Mouse (Mus musculus) limb, embryonic 13.5 days (tissue): ENCODE measurements around the gene Gucd1. TPM values are rescaled to one million over a fixed set of nuclear protein-coding genes. Genes with fewer than 3 reads are reported as not detected.

ENCODE experiments used
- ATAC-seq: fragments of 200-750 bp; cut with Nextera tagmentation; 2 replicates; pipeline ENCODE4 v1.8.0; 2017; ENCODE audit warnings: low read depth, moderate number of reproducible peaks, moderate TSS enrichment; ENCODE audit not compliant: low FRiP score
- H3K27ac ChIP-seq: fragments of 300-500 bp; sonication (generic); 2 replicates; pipeline ENCODE4 v1.5.1; 2015; ENCODE audit warnings: inconsistent platforms, mild to moderate bottlenecking, moderate library complexity
- H3K27me3 ChIP-seq: fragments of 300-500 bp; sonication (generic); 2 replicates; pipeline ENCODE4 v1.6.1; 2015; ENCODE audit warnings: mild to moderate bottlenecking, inconsistent platforms
- H3K36me3 ChIP-seq: fragments of 300-500 bp; sonication (generic); 2 replicates; pipeline ENCODE4 v1.6.1; 2015; ENCODE audit warnings: inconsistent platforms, mild to moderate bottlenecking, moderate library complexity
- H3K4me1 ChIP-seq: fragments of 300-500 bp; sonication (generic); 2 replicates; pipeline ENCODE4 v1.6.1; 2015; ENCODE audit warnings: inconsistent platforms
- H3K4me2 ChIP-seq: fragments of 300-500 bp; sonication (generic); replicated peaks from 2 replicates; pipeline ENCODE4 v1.6.1; 2015; ENCODE audit warnings: inconsistent platforms, mild to moderate bottlenecking, moderate library complexity
- H3K4me3 ChIP-seq: fragments of 300-500 bp; sonication (generic); 2 replicates; pipeline ENCODE4 v1.5.1; 2015; ENCODE audit warnings: moderate library complexity, mild to moderate bottlenecking, inconsistent platforms
- H3K9ac ChIP-seq: fragments of 300-500 bp; sonication (generic); 2 replicates; pipeline ENCODE4 v1.6.1; 2015; ENCODE audit warnings: mild to moderate bottlenecking, inconsistent platforms
- H3K9me3 ChIP-seq: fragments of 300-500 bp; sonication (generic); 2 replicates; pipeline ENCODE4 v1.6.1; 2016; ENCODE audit warnings: inconsistent platforms
- WGBS: fragments of 180-500 bp; shearing (Covaris S2); methylation state at CpG from one replicate; pipeline ENCODE4 v1.1.7; 2015; 5-methylcytosine and 5-hydroxymethylcytosine counted together
- polyA plus RNA-seq: library from polyadenylated mRNA; unstranded; fragments of >200 nt; fragmentation: Nextera tagmentation; extraction: Ambion mirVana; gene quantifications from 2 replicates; pipeline ENCODE4 v1.2.1, GENCODE M21; 2015

Gucd1 gene
- polyA plus RNA-seq, 1 experiment from 2014 or later, result 29.2 TPM

- Histone ChIP-seq H3K4me3 (no peak overlapping the region), H3K9me3 (no peaks in the 10 kb centered on the region), H3K27me3 (no peaks in the 10 kb centered on the region), H3K4me2 (no peak overlapping the region), H3K4me1 (no peaks in the 10 kb centered on the region), H3K27ac (no peak overlapping the region), H3K9ac (no peak overlapping the region), H3K36me3 (no peaks in the 10 kb centered on the region)
- no peak for ATAC-seq
- WGBS, result 76% methylated on average over 13 of the region's 13 CpGs
Measured at GRCm38 (mm10) chr10:75438132-75438810, 79.5 kb downstream of the Gucd1 start.

- Histone ChIP-seq H3K4me1 (no peaks in the 10 kb centered on the region), H3K4me3 (no peak overlapping the region), H3K4me2 (no peak overlapping the region), H3K9ac (no peak overlapping the region), H3K36me3 (no peaks in the 10 kb centered on the region), H3K27me3 (no peaks in the 10 kb centered on the region), H3K27ac (no peak overlapping the region), H3K9me3 (no peaks in the 10 kb centered on the region)
- WGBS, result 95% methylated on average over 1 of the region's 1 CpGs
- no peak for ATAC-seq
Measured at GRCm38 (mm10) chr10:75437284-75437683, 80.5 kb downstream of the Gucd1 start.

- ATAC-seq, result peak; percentile 42; the same call in 1 of the 2 replicates
Measured at GRCm38 (mm10) chr10:75436604-75437217, 81.1 kb downstream of the Gucd1 start.

GRCm38 (mm10) chr10:75430633-75431032, 87.1 kb downstream of the Gucd1 start:
- Histone ChIP-seq H3K27me3 (no peaks in the 10 kb centered on the region), H3K4me2 (no peak overlapping the region), H3K27ac (no peak overlapping the region), H3K4me1 (no peaks in the 10 kb centered on the region), H3K36me3 (no peaks in the 10 kb centered on the region), H3K4me3 (no peak overlapping the region), H3K9ac (no peak overlapping the region), H3K9me3 (peaks cover 3% of the 10 kb centered on the region; the same call in 1 of the 2 replicates)
- 94% methylated on average over 6 of the region's 6 CpGs for WGBS
- ATAC-seq, result no peak

More at GRCm38 (mm10) chr10:75436604-75437217, 81.1 kb downstream of the Gucd1 start:
- Histone ChIP-seq H3K4me3 (no peak overlapping the region), H3K4me1 (no peaks in the 10 kb centered on the region), H3K9me3 (no peaks in the 10 kb centered on the region), H3K27ac (no peak overlapping the region), H3K9ac (no peak overlapping the region), H3K27me3 (no peaks in the 10 kb centered on the region), H3K4me2 (no peak overlapping the region), H3K36me3 (no peaks in the 10 kb centered on the region)
- WGBS, result 13% methylated on average over 3 of the region's 3 CpGs

GRCm38 (mm10) chr10:75430147-75430537, 87.6 kb downstream of the Gucd1 start:
- no peaks in the 10 kb centered on the region for H3K36me3 ChIP-seq
- no peak overlapping the region for H3K4me3 ChIP-seq
- no peak overlapping the region for H3K9ac ChIP-seq
- WGBS, result 91% methylated on average over 5 of the region's 5 CpGs
- no peak overlapping the region for H3K4me2 ChIP-seq
- no peaks in the 10 kb centered on the region for H3K4me1 ChIP-seq
- H3K9me3 ChIP-seq, result peaks cover 3% of the 10 kb centered on the region; the same call in 1 of the 2 replicates
- H3K27ac ChIP-seq, result no peak overlapping the region
- no peak for ATAC-seq
- no peaks in the 10 kb centered on the region for H3K27me3 ChIP-seq

GRCm38 (mm10) chr10:75429522-75430146, 88.1 kb downstream of the Gucd1 start:
- no peaks in the 10 kb centered on the region for H3K36me3 ChIP-seq
- no peaks in the 10 kb centered on the region for H3K27me3 ChIP-seq
- no peak overlapping the region for H3K4me2 ChIP-seq
- H3K4me1 ChIP-seq, result no peaks in the 10 kb centered on the region
- peaks cover 3% of the 10 kb centered on the region; the same call in 1 of the 2 replicates for H3K9me3 ChIP-seq
- H3K27ac ChIP-seq, result no peak overlapping the region
- H3K9ac ChIP-seq, result no peak overlapping the region
- no peak for ATAC-seq
- no peak overlapping the region for H3K4me3 ChIP-seq
- 86% methylated on average over 7 of the region's 7 CpGs for WGBS

- no peak for ATAC-seq
- WGBS, result 86% methylated on average over 6 of the region's 6 CpGs
- no peak overlapping the region for H3K4me2 ChIP-seq
- no peaks in the 10 kb centered on the region for H3K4me1 ChIP-seq
- H3K27ac ChIP-seq, result no peak overlapping the region
- peaks cover 3% of the 10 kb centered on the region; the same call in 1 of the 2 replicates for H3K9me3 ChIP-seq
- no peaks in the 10 kb centered on the region for H3K36me3 ChIP-seq
- no peak overlapping the region for H3K4me3 ChIP-seq
- H3K27me3 ChIP-seq, result no peaks in the 10 kb centered on the region
- no peak overlapping the region for H3K9ac ChIP-seq
Measured at GRCm38 (mm10) chr10:75429004-75429380, 88.8 kb downstream of the Gucd1 start.

- Histone ChIP-seq H3K27me3 (no peaks in the 10 kb centered on the region), H3K4me1 (no peaks in the 10 kb centered on the region), H3K9me3 (peaks cover 3% of the 10 kb centered on the region; the same call in 1 of the 2 replicates), H3K4me3 (no peak overlapping the region), H3K36me3 (no peaks in the 10 kb centered on the region), H3K4me2 (no peak overlapping the region), H3K9ac (no peak overlapping the region), H3K27ac (no peak overlapping the region)
- 88% methylated on average over 13 of the region's 13 CpGs for WGBS
- ATAC-seq, result no peak
Measured at GRCm38 (mm10) chr10:75428049-75429003, 89.4 kb downstream of the Gucd1 start.

- ATAC-seq, result no peak
- Histone ChIP-seq H3K27ac (no peak overlapping the region), H3K9ac (no peak overlapping the region), H3K9me3 (no peaks in the 10 kb centered on the region), H3K4me3 (no peak overlapping the region), H3K36me3 (no peaks in the 10 kb centered on the region), H3K4me1 (no peaks in the 10 kb centered on the region), H3K27me3 (no peaks in the 10 kb centered on the region), H3K4me2 (no peak overlapping the region)
- WGBS, result 90% methylated on average over 10 of the region's 10 CpGs
Measured at GRCm38 (mm10) chr10:75424498-75424901, 93.3 kb downstream of the Gucd1 start.

- Histone ChIP-seq H3K9ac (no peak overlapping the region), H3K4me3 (no peak overlapping the region), H3K27me3 (no peaks in the 10 kb centered on the region), H3K4me1 (no peaks in the 10 kb centered on the region), H3K4me2 (no peak overlapping the region), H3K27ac (no peak overlapping the region), H3K9me3 (no peaks in the 10 kb centered on the region), H3K36me3 (no peaks in the 10 kb centered on the region)
- WGBS, result 63% methylated on average over 4 of the region's 4 CpGs
- no peak for ATAC-seq
Measured at GRCm38 (mm10) chr10:75418747-75419146, 99.0 kb downstream of the Gucd1 start.

- ATAC-seq, result no peak
- no peaks in the 10 kb centered on the region for H3K36me3 ChIP-seq
Measured at GRCm38 (mm10) chr10:75417363-75418042, 100.3 kb downstream of the Gucd1 start.

More at GRCm38 (mm10) chr10:75417363-75418042, 100.3 kb downstream of the Gucd1 start:
- WGBS, result 93% methylated on average over 8 of the region's 8 CpGs
- no peaks in the 10 kb centered on the region for H3K9me3 ChIP-seq
- no peak overlapping the region for H3K27ac ChIP-seq
- no peaks in the 10 kb centered on the region for H3K4me1 ChIP-seq
- no peak overlapping the region for H3K9ac ChIP-seq
- H3K4me3 ChIP-seq, result no peak overlapping the region
- no peaks in the 10 kb centered on the region for H3K27me3 ChIP-seq
- H3K4me2 ChIP-seq, result no peak overlapping the region
